Comparison of ENCODE assay signal across 25 mouse cellular contexts in genomic region chr9:42008501-42008900, GRCm38 (mm10).
DNase-seq lines count a peak whose midpoint lies in the region; ATAC-seq lines count a peak whose summit lies in the region.
"Had no signal": no experiment of that assay in that cellular context is flagged by ENCODE, and none has a peak within 500 bp of the region (broad histone marks: within the 10 kb centered on the region; RNA-seq: fewer than 3 reads in every experiment).

No protein-coding gene starts in this region.

- no peaks in the 10 kb centered on the region for H3K9me3 ChIP-seq in midbrain, embryonic 11.5 days (ENCODE audit: control insufficient read depth, low read length)
- no peaks in the 10 kb centered on the region for H3K9me3 ChIP-seq in midbrain, embryonic 16.5 days (replicated peaks; ENCODE audit: control insufficient read depth, low read length, poor library complexity, severe bottlenecking)
- H3K9me3 ChIP-seq: forebrain, embryonic 10.5 days; forebrain, embryonic 13.5 days; heart, embryonic 10.5 days; heart, embryonic 13.5 days had no signal

- no peak overlapping the region for H3K27ac ChIP-seq in midbrain, embryonic 11.5 days (ENCODE audit: low read depth, low read length)
- no peak overlapping the region for H3K27ac ChIP-seq in midbrain, embryonic 16.5 days (ENCODE audit: low read length)
- H3K27ac ChIP-seq: forebrain, embryonic 10.5 days; forebrain, embryonic 13.5 days; heart, adult 2 months; heart, embryonic 10.5 days; heart, embryonic 13.5 days; hindbrain, embryonic 14.5 days; hindbrain, postnatal 0 days had no signal

- no peak for ATAC-seq in midbrain, embryonic 11.5 days (ENCODE audit: low FRiP score)
- no peak for ATAC-seq in midbrain, embryonic 16.5 days
- ATAC-seq: forebrain, embryonic 13.5 days; forebrain, embryonic 16.5 days; hindbrain, postnatal 0 days; inflammation-experienced regulatory T-cells, adult 6 months; intestine, embryonic 16.5 days; Patski had no signal

- H3K27me3 ChIP-seq in midbrain, embryonic 11.5 days (ENCODE audit: control insufficient read depth, insufficient read depth, low read length) = no peaks in the 10 kb centered on the region
- H3K27me3 ChIP-seq in midbrain, embryonic 16.5 days (ENCODE audit: control insufficient read depth, insufficient read depth, low read depth, low read length) = no peaks in the 10 kb centered on the region
- H3K27me3 ChIP-seq: forebrain, embryonic 13.5 days; heart, embryonic 13.5 days; Patski had no signal

- no peak overlapping the region for H3K9ac ChIP-seq in midbrain, embryonic 11.5 days (ENCODE audit: low read length)
- H3K9ac ChIP-seq in midbrain, embryonic 16.5 days (ENCODE audit: low read depth, low read length) = no peak overlapping the region
- H3K9ac ChIP-seq: forebrain, embryonic 13.5 days; heart, embryonic 13.5 days; hindbrain, embryonic 14.5 days had no signal

- H3K36me3 ChIP-seq in midbrain, embryonic 11.5 days (ENCODE audit: control insufficient read depth, insufficient read depth, low read length) = no peaks in the 10 kb centered on the region
- no peaks in the 10 kb centered on the region; the same call in 1 of the 2 replicates for H3K36me3 ChIP-seq in midbrain, embryonic 16.5 days (ENCODE audit: control insufficient read depth, insufficient read depth, low read length)
- H3K36me3 ChIP-seq: forebrain, embryonic 10.5 days; heart, embryonic 13.5 days had no signal

- 92% methylated on average over 5 of the region's 5 CpGs for WGBS in midbrain, embryonic 11.5 days
- 94% methylated on average over 5 of the region's 5 CpGs for WGBS in midbrain, embryonic 16.5 days

- no peak overlapping the region for H3K4me2 ChIP-seq in midbrain, embryonic 11.5 days
- no peak overlapping the region for H3K4me2 ChIP-seq in midbrain, embryonic 16.5 days (ENCODE audit: low read length)
- H3K4me2 ChIP-seq: forebrain, embryonic 13.5 days; heart, embryonic 13.5 days; hindbrain, embryonic 14.5 days had no signal

- H3K4me3 ChIP-seq in midbrain, embryonic 11.5 days (ENCODE audit: low read depth, low read length) = no peak overlapping the region
- H3K4me3 ChIP-seq in midbrain, embryonic 16.5 days (ENCODE audit: low read depth, low read length) = no peak overlapping the region
- H3K4me3 ChIP-seq: forebrain, embryonic 10.5 days; forebrain, embryonic 13.5 days; heart, adult 2 months; heart, embryonic 10.5 days; heart, embryonic 13.5 days had no signal

- H3K4me1 ChIP-seq in midbrain, embryonic 11.5 days (ENCODE audit: control insufficient read depth, insufficient read depth, low read length) = no peaks in the 10 kb centered on the region
- no peaks in the 10 kb centered on the region for H3K4me1 ChIP-seq in midbrain, embryonic 16.5 days (ENCODE audit: control insufficient read depth, insufficient read depth, low read length)
- H3K4me1 ChIP-seq: forebrain, embryonic 13.5 days; heart, embryonic 10.5 days had no signal

- peak; percentile 47 to 76 for DNase-seq in adrenal gland, adult (ENCODE audit: inconsistent age in 2 of 2, low spot score in 1 of 2)
- DNase-seq in adrenal gland, postnatal 10 days = no peak
- DNase-seq in midbrain, embryonic 11.5 days (ENCODE audit: low spot score, missing footprints) = peak; percentile 44
- peak; percentile 21 for DNase-seq in Muller cell, postnatal 12 days (ENCODE audit: inconsistent ontology term)
- DNase-seq in cerebellum, postnatal 4 days (ENCODE audit: low spot score in 2 of 2) = no peak
- DNase-seq: cerebellum, adult 11-12 months; cerebellum, adult 8-10 months; cerebellum, postnatal 10 days; cerebellum, postnatal 36 days; gastrocnemius, postnatal 10 days; gastrocnemius, postnatal 36 days; heart, adult 2 months; heart, postnatal 14 days; heart, postnatal 4 days had no signal

Comparison
In these comparisons a context has a peak if more than half of its experiments do, and no peak if none do; other contexts are left out.
1. DNase-seq: peak in adrenal gland, adult (2 of 2), midbrain, embryonic 11.5 days (single experiment) and Muller cell, postnatal 12 days (single experiment); none in adrenal gland, postnatal 10 days (single experiment) and cerebellum, postnatal 4 days (0 of 2).